Mouse (Mus musculus) CD4-positive, CD25-positive, alpha-beta regulatory T cell, adult 2 months (primary cell): ENCODE data around the gene Cdc45.

Experiments
- DNase-seq: peaks from one replicate; pipeline ENCODE4 v3.0.0-alpha.2; 2012; ENCODE audit warnings: low read depth, low spot score

Cdc45 gene

GRCm38 (mm10) chr16:18788627-18789406 lies 23.0 kb downstream of the Cdc45 start:
- DNase-seq: no peak

- DNase-seq: no peak
Observed at GRCm38 (mm10) chr16:18786652-18787051, 25.1 kb downstream of the Cdc45 start.

GRCm38 (mm10) chr16:18785485-18785884 lies 26.3 kb downstream of the Cdc45 start:
- DNase-seq: no peak

GRCm38 (mm10) chr16:18785025-18785424 lies 26.8 kb downstream of the Cdc45 start:
- no peak for DNase-seq

- no peak for DNase-seq
Observed at GRCm38 (mm10) chr16:18781810-18782209, 30.0 kb downstream of the Cdc45 start.

GRCm38 (mm10) chr16:18778461-18778860 lies 33.3 kb downstream of the Cdc45 start:
- no peak for DNase-seq

- no peak for DNase-seq
Observed at GRCm38 (mm10) chr16:18777101-18778080, 34.4 kb downstream of the Cdc45 start.

- DNase-seq: no peak
Observed at GRCm38 (mm10) chr16:18776556-18777100, 35.2 kb downstream of the Cdc45 start, which contains the start of gene Cldn5. Cldn5 (plus strand) TSS chr16:18776847.

- DNase-seq: no peak
Observed at GRCm38 (mm10) chr16:18775621-18776555, 35.9 kb downstream of the Cdc45 start.

- DNase-seq: no peak
Observed at GRCm38 (mm10) chr16:18773936-18774335, 37.9 kb downstream of the Cdc45 start.

- no peak for DNase-seq
Observed at GRCm38 (mm10) chr16:18769501-18769900, 42.3 kb downstream of the Cdc45 start.

GRCm38 (mm10) chr16:18766390-18766789 lies 45.4 kb downstream of the Cdc45 start:
- DNase-seq: no peak

- DNase-seq: no peak
Observed at GRCm38 (mm10) chr16:18762960-18763359, 48.8 kb downstream of the Cdc45 start.

- no peak for DNase-seq
Observed at GRCm38 (mm10) chr16:18761734-18762133, 50.1 kb downstream of the Cdc45 start.

GRCm38 (mm10) chr16:18751885-18752499 lies 59.8 kb downstream of the Cdc45 start:
- no peak for DNase-seq

- no peak for DNase-seq
Observed at GRCm38 (mm10) chr16:18751101-18751500, 60.7 kb downstream of the Cdc45 start.

GRCm38 (mm10) chr16:18746268-18747122 lies 65.3 kb downstream of the Cdc45 start:
- no peak for DNase-seq

GRCm38 (mm10) chr16:18738303-18738702 lies 73.5 kb downstream of the Cdc45 start:
- no peak for DNase-seq

- DNase-seq: peak; percentile 60
Observed at GRCm38 (mm10) chr16:18733100-18733956, 78.5 kb downstream of the Cdc45 start.
